Mouse (Mus musculus): Measurements from ENCODE around the gene Gnai3. TPM values are rescaled to one million over a fixed set of nuclear protein-coding genes. Genes with fewer than 3 reads are reported as not detected.

The Gnai3 gene
- polyA plus RNA-seq, 2 experiments, result 89.8 to 166 TPM

DNA sequence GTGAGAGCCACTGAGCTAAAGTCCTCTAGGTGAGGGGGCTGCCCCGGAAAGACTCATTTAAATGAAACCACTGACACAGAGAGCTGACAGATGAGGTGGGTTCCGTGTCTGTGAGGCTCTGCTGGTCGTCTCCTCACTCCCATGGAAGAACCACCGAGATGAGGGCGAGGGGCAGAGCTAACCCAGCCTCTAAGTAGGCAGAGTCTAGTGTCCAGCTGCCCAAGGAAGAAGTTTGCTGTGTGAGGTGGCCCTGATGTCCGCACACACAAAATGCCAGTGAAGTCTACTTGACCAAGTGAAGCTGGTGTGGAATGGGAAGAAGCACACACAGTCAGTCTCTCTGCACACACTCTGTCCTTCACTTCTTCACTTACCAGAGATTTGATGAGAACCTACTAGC lies 53.9 kb downstream of the Gnai3 start:
- no peak for TF ChIP-seq POLR2A (IDR thresholded peaks at IDR 0.05; ENCODE audit: borderline replicate concordance, extremely low read depth, insufficient read depth, insufficient read length)
- Histone ChIP-seq H3K4me1 (ENCODE audit: control insufficient read depth, insufficient read depth, low read length) (peaks cover 12% of the 10 kb centered on the region), H3K4me2 (replicated peaks; ENCODE audit: low read depth, low read length, severe bottlenecking) (no peak overlapping the region), H3K4me3 (replicated peaks; ENCODE audit: low read length) (no peak overlapping the region), H3K27ac (replicated peaks; ENCODE audit: low read depth, low read length) (no peak overlapping the region), H3K27me3 (ENCODE audit: control insufficient read depth, insufficient read depth, low read length) (no peaks in the 10 kb centered on the region), H3K9me3 (ENCODE audit: control insufficient read depth, low read length) (no peaks in the 10 kb centered on the region), H3K9ac (ENCODE audit: low read depth, low read length, severe bottlenecking) (no peak overlapping the region), H3K36me3 (ENCODE audit: control insufficient read depth, insufficient read depth, low read length) (no peaks in the 10 kb centered on the region)
- DNase-seq (ENCODE audit: low spot score) (no peak), ATAC-seq (ENCODE audit: low FRiP score, low read depth) (no peak)
- WGBS, result 78% methylated on average over 6 of the region's 6 CpGs

DNA sequence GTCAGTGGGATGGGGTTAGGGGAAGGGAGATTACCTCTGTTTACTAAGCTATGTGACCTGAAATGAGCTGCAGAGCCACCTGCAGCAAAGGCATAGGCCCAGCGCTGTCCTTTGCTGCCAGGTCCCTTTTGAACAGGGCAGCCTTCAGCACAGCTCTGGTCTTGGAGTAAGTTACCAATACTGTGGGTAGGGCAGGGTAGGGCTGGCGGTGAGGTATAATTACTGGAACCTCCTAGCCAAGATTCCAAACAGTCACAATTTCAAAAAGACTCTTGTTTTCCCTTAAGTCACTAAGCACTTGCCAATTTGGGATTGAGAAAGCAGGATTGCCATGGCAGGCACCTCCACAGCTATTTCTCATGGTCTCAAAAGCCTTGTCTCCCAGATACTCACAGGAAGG lies 55.4 kb downstream of the Gnai3 start:
- Histone ChIP-seq H3K9ac (ENCODE audit: low read depth, low read length, severe bottlenecking) (no peak overlapping the region), H3K27ac (replicated peaks; ENCODE audit: low read depth, low read length) (no peak overlapping the region), H3K4me2 (replicated peaks; ENCODE audit: low read depth, low read length, severe bottlenecking) (no peak overlapping the region), H3K36me3 (ENCODE audit: control insufficient read depth, insufficient read depth, low read length) (no peaks in the 10 kb centered on the region), H3K9me3 (ENCODE audit: control insufficient read depth, low read length) (no peaks in the 10 kb centered on the region), H3K4me1 (ENCODE audit: control insufficient read depth, insufficient read depth, low read length) (peaks cover 17% of the 10 kb centered on the region), H3K4me3 (replicated peaks; ENCODE audit: low read length) (no peak overlapping the region), H3K27me3 (ENCODE audit: control insufficient read depth, insufficient read depth, low read length) (no peaks in the 10 kb centered on the region)
- no peak for ATAC-seq (ENCODE audit: low FRiP score, low read depth)
- DNase-seq (ENCODE audit: low spot score), result no peak
- no peak for TF ChIP-seq POLR2A (IDR thresholded peaks at IDR 0.05; ENCODE audit: borderline replicate concordance, extremely low read depth, insufficient read depth, insufficient read length)
- 86% methylated on average over 2 of the region's 2 CpGs for WGBS

DNA sequence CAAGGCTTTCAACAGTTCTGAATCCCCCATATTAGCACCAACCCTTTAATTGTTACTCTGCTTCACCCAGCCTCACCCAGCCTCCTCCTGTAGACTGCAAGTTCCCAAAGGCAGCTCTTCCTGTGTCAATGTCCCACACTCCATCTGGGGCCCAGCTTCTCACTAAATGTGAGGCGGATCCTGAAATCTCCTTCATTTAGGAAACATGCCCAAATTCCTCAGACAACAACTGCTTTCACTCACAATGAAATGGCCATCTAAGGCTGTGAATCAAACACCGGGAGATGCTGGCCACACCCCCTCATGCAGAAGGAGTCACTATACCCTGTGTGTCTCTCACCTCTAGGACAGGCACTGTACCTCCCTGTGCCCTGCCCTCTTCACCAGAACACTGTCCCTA lies 56.0 kb downstream of the Gnai3 start:
- no peak overlapping the region for H3K9ac ChIP-seq (ENCODE audit: low read depth, low read length, severe bottlenecking)
- ATAC-seq (ENCODE audit: low FRiP score, low read depth) (no peak), DNase-seq (ENCODE audit: low spot score) (no peak)
- no peaks in the 10 kb centered on the region for H3K27me3 ChIP-seq (ENCODE audit: control insufficient read depth, insufficient read depth, low read length)
- H3K4me3 ChIP-seq (replicated peaks; ENCODE audit: low read length), result no peak overlapping the region
- no peak overlapping the region for H3K27ac ChIP-seq (replicated peaks; ENCODE audit: low read depth, low read length)
- peaks cover 17% of the 10 kb centered on the region for H3K4me1 ChIP-seq (ENCODE audit: control insufficient read depth, insufficient read depth, low read length)
- no peaks in the 10 kb centered on the region for H3K36me3 ChIP-seq (ENCODE audit: control insufficient read depth, insufficient read depth, low read length)
- TF ChIP-seq POLR2A (IDR thresholded peaks at IDR 0.05; ENCODE audit: borderline replicate concordance, extremely low read depth, insufficient read depth, insufficient read length), result no peak
- H3K9me3 ChIP-seq (ENCODE audit: control insufficient read depth, low read length), result no peaks in the 10 kb centered on the region
- WGBS, result 34% methylated on average over 2 of the region's 2 CpGs
- H3K4me2 ChIP-seq (replicated peaks; ENCODE audit: low read depth, low read length, severe bottlenecking), result no peak overlapping the region

DNA sequence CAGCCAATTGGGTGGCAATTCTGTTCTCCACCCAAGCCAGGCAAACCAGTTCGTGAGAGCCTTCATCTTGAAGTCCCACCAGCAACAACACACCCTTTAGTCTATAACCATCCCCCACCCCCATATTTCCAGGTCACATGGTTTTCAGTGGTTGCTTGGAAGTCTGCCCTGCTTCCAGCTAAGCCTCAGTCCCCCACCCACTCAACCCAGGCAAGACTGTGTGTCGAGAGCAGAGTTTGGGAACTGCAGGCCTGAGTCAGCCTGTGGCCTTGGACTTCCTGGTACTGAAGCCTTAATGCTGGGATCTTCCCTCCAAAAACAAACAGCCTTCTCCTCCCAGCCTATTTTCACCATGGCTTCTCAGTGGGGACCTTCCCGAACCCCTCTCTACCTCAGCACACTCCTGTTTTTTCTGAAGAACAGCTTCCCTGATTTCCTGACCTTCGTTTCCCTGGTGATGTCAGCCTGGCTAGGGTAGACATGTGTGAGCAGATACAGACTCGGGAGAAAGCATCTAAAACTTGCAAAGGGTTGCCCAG lies 57.0 kb downstream of the Gnai3 start:
- Histone ChIP-seq H3K9me3 (ENCODE audit: control insufficient read depth, low read length) (no peaks in the 10 kb centered on the region), H3K4me1 (ENCODE audit: control insufficient read depth, insufficient read depth, low read length) (peaks cover 27% of the 10 kb centered on the region), H3K36me3 (ENCODE audit: control insufficient read depth, insufficient read depth, low read length) (no peaks in the 10 kb centered on the region), H3K9ac (ENCODE audit: low read depth, low read length, severe bottlenecking) (0 out of 2 replicates have a peak overlapping the region, but pooled peaks have one; percentile 12), H3K27ac (replicated peaks; ENCODE audit: low read depth, low read length) (no peak overlapping the region), H3K4me2 (replicated peaks; ENCODE audit: low read depth, low read length, severe bottlenecking) (no peak overlapping the region), H3K27me3 (ENCODE audit: control insufficient read depth, insufficient read depth, low read length) (no peaks in the 10 kb centered on the region), H3K4me3 (replicated peaks; ENCODE audit: low read length) (no peak overlapping the region)
- 39% methylated on average over 5 of the region's 5 CpGs for WGBS
- no peak for ATAC-seq (ENCODE audit: low FRiP score, low read depth)
- no peak for TF ChIP-seq POLR2A (IDR thresholded peaks at IDR 0.05; ENCODE audit: borderline replicate concordance, extremely low read depth, insufficient read depth, insufficient read length)
- peak; percentile 23 for DNase-seq (ENCODE audit: low spot score)

DNA sequence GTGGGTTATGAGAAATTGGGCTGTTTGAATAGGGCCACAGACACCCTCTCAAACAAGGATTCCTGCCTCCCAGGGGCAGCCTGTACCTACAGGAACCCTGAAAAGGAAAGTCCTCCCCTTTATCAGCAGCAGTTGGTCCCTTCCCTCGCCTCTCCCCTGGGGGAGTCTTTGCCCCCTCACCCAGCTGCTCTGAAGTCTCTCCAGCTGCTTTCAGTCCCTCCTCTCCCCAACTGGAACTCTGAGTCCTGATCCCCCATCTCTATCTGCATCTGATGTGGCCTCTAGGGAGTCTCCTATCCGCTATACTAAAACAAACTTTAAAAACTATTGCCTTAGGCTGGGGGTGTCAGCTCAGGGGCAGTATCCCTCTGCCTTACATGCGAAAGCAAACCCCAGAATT lies 58.6 kb downstream of the Gnai3 start:
- no peak for DNase-seq (ENCODE audit: low spot score)
- Histone ChIP-seq H3K9ac (ENCODE audit: low read depth, low read length, severe bottlenecking) (no peak overlapping the region), H3K36me3 (ENCODE audit: control insufficient read depth, insufficient read depth, low read length) (no peaks in the 10 kb centered on the region)

More for the DNA sequence above, 58.6 kb downstream of the Gnai3 start:
- no peak for ATAC-seq (ENCODE audit: low FRiP score, low read depth)
- Histone ChIP-seq H3K27ac (replicated peaks; ENCODE audit: low read depth, low read length) (no peak overlapping the region), H3K4me2 (replicated peaks; ENCODE audit: low read depth, low read length, severe bottlenecking) (no peak overlapping the region; the same call in 1 of the 2 replicates), H3K4me1 (ENCODE audit: control insufficient read depth, insufficient read depth, low read length) (peaks cover 38% of the 10 kb centered on the region), H3K27me3 (ENCODE audit: control insufficient read depth, insufficient read depth, low read length) (no peaks in the 10 kb centered on the region), H3K4me3 (replicated peaks; ENCODE audit: low read length) (peak overlapping the region; percentile 64; the same call in 1 of the 2 replicates), H3K9me3 (ENCODE audit: control insufficient read depth, low read length) (no peaks in the 10 kb centered on the region)
- WGBS, result 92% methylated on average over 3 of the region's 3 CpGs
- no peak for TF ChIP-seq POLR2A (IDR thresholded peaks at IDR 0.05; ENCODE audit: borderline replicate concordance, extremely low read depth, insufficient read depth, insufficient read length)

All from limb, embryonic 14.5 days (tissue).